Mouse (Mus musculus): ENCODE data around the gene Maip1.

GRCm38 (mm10) chr1:57433141-57433540, 27.0 kb downstream of the Maip1 start:
- TF ChIP-seq CTCF (IDR thresholded peaks at IDR 0.05; ENCODE audit: control insufficient read depth, insufficient read depth, insufficient replicate concordance, low read depth, low read length) (no peak), POLR2A (IDR thresholded peaks at IDR 0.05; ENCODE audit: control insufficient read depth, low read depth, low read length) (no peak)

Measured in testis, adult 2 months (tissue).